Mouse (Mus musculus) liver, embryonic 14.5 days (tissue): Measurements from ENCODE around the gene Kyat1. TPM values are rescaled to one million over a fixed set of nuclear protein-coding genes. Genes with fewer than 3 reads are reported as not detected.

Experiments
- ATAC-seq: fragments of 200-750 bp; cut with Nextera tagmentation; 2 replicates; pipeline ENCODE4 v1.8.0; 2017; ENCODE audit warnings: moderate number of reproducible peaks, mild to moderate bottlenecking, moderate library complexity; ENCODE audit not compliant: insufficient read depth
- DNase-seq, 3 experiments: peaks; one replicate each; pipeline ENCODE4 v3.0.0-alpha.2; 2012 to 2013; ENCODE audit warnings: low read depth in 3 of 3, low spot score in 3 of 3
- H3K27ac ChIP-seq: fragments of 300-500 bp; sonication (generic); 2 replicates; pipeline ENCODE4 v1.5.1; 2014; ENCODE audit warnings: moderate library complexity, mild to moderate bottlenecking, control low read depth, inconsistent platforms
- H3K27me3 ChIP-seq: fragments of 300-500 bp; sonication (generic); 2 replicates; pipeline ENCODE4 v1.6.1; 2014; ENCODE audit warnings: mild to moderate bottlenecking, low read length, moderate library complexity; ENCODE audit not compliant: control insufficient read depth, insufficient read depth
- H3K36me3 ChIP-seq: fragments of 300-500 bp; sonication (generic); replicated peaks from 2 replicates; pipeline ENCODE4 v1.6.1; 2014; ENCODE audit warnings: low read depth; ENCODE audit not compliant: control insufficient read depth, insufficient read depth
- H3K4me1 ChIP-seq, 2 experiments: fragments of 200-500 bp in 1 of 2; fragments of 300-500 bp in 1 of 2; sonication (generic) in 1 of 2; replicated peaks; 2 replicates each; pipeline ENCODE4 v1.6.1; 2012 to 2014; ENCODE audit warnings: antibody characterized with exemption in 1 of 2, inconsistent platforms in 1 of 2, low read length in 1 of 2; ENCODE audit not compliant: control insufficient read depth in 2 of 2, insufficient read depth in 2 of 2
- H3K4me2 ChIP-seq: fragments of 300-500 bp; sonication (generic); 2 replicates; pipeline ENCODE4 v1.6.1; 2014; ENCODE audit warnings: low read depth, mild to moderate bottlenecking, control low read depth, moderate library complexity
- H3K4me3 ChIP-seq, 2 experiments: fragments of 200-500 bp in 1 of 2; fragments of 300-500 bp in 1 of 2; sonication (generic) in 1 of 2; 2 replicates each; pipeline ENCODE4 v1.5.1; 2012 to 2014; ENCODE audit warnings: low read depth in 2 of 2, low read length in 2 of 2, mild to moderate bottlenecking in 2 of 2, control low read depth in 1 of 2, inconsistent platforms in 1 of 2, moderate library complexity in 1 of 2; ENCODE audit not compliant: insufficient read depth in 1 of 2
- H3K9ac ChIP-seq: fragments of 300-500 bp; sonication (generic); replicated peaks from 2 replicates; pipeline ENCODE4 v1.6.1; 2014; ENCODE audit warnings: mild to moderate bottlenecking, control low read depth, moderate library complexity
- H3K9me3 ChIP-seq: fragments of 300-500 bp; sonication (generic); 2 replicates; pipeline ENCODE4 v1.6.1; 2016; ENCODE audit warnings: low read length, mixed read lengths; ENCODE audit not compliant: control insufficient read depth
- CTCF ChIP-seq: IDR thresholded peaks from 2 replicates; pipeline ENCODE4 v1.5.1; 2016; ENCODE audit warnings: antibody characterized with exemption, low read depth, control low read depth
- EP300 ChIP-seq: IDR thresholded peaks from 2 replicates; pipeline ENCODE4 v1.6.1; 2016; ENCODE audit warnings: antibody characterized with exemption, low read depth
- WGBS: fragments of 180-500 bp; shearing (Covaris S2); extraction: QIAGEN DNeasy Blood & Tissue Kit; methylation state at CpG from one replicate; pipeline ENCODE4 v1.1.7; 2014; ENCODE audit not compliant: insufficient replicate concordance; 5-methylcytosine and 5-hydroxymethylcytosine counted together
- polyA plus RNA-seq, 2 experiments: library from polyadenylated mRNA; depleted of rRNA in 1 of 2; stranded (reverse) in 1 of 2; unstranded in 1 of 2; fragments of >200 nt; fragmentation: Nextera tagmentation in 1 of 2; extraction: Ambion mirVana in 1 of 2; gene quantifications; 2 replicates each; pipeline versions ENCODE4 v1.2.1 to v1.2.3; 2012 to 2014

Gene Kyat1
- polyA plus RNA-seq, 2 experiments: 9.5 to 14.3 TPM

GRCm38 (mm10) chr2:30207886-30208285, 2.2 kb upstream of the Kyat1 start:
- H3K9ac ChIP-seq: no peak overlapping the region

DNA sequence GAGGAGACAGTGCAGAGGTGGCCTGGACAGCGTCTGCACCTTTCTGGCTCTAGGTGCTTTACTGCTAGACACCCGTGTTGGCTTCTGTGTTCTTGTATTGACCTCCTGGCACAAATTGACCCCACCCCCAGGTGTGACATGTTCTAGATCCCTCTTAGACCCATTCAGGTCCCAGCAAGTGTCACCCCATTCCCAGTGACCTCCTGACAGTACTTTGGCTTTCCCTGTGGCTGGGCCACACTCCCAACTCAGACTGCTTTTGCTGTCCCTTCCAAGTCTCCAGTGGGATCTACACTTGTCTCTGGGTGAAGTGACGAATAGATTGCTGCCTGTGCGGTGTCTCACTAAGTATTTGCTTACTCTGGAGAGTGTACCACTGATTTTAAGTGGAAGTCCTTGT, 1.8 kb upstream of the Kyat1 start:
- no peak for ATAC-seq
- no peak overlapping the region for H3K4me3 ChIP-seq

More at GRCm38 (mm10) chr2:30207886-30208285, 2.2 kb upstream of the Kyat1 start:
- no peak for ATAC-seq
- H3K27ac ChIP-seq: no peak overlapping the region
- H3K36me3 ChIP-seq: no peaks in the 10 kb centered on the region
- WGBS: 66% methylated on average over 5 of the region's 5 CpGs
- no peak for DNase-seq
- H3K4me1 ChIP-seq: peaks cover 3 to 16% of the 10 kb centered on the region in 2 experiments; a peak in 3 of 4 replicates
- H3K4me3 ChIP-seq: no peak overlapping the region
- H3K27me3 ChIP-seq: no peaks in the 10 kb centered on the region
- H3K9me3 ChIP-seq: no peaks in the 10 kb centered on the region
- TF ChIP-seq CTCF: no peak
- no peak for TF ChIP-seq EP300
- H3K4me2 ChIP-seq: no peak overlapping the region

DNA sequence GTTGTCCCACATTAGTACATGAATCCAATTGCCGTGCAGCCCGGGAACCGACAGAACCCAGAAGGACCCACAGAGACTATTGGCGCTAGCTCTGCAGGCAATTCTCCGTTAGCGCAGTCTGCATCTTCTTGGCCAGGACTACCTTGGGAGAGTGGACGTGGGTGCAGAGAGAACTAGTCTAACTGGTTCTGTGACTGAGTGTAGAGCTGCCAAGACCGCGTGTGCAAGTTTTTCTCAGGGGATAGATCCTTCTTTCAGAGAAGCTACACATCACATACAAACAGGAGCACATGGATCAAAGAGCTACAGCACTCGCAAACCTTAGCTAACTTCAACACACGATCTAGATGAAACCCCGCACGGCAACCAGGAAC, 405 bp downstream of the Kyat1 start:
- H3K4me3 ChIP-seq: peak overlapping the region; percentile 81
- peak overlapping the region; percentile 98 for H3K4me2 ChIP-seq
- H3K4me1 ChIP-seq: peaks cover 3 to 18% of the 10 kb centered on the region in 2 experiments; a peak in 3 of 4 replicates
- H3K9me3 ChIP-seq: no peaks in the 10 kb centered on the region
- ATAC-seq: peak; percentile 47
- no peak for TF ChIP-seq EP300
- TF ChIP-seq CTCF: no peak
- peak overlapping the region; percentile 60 for H3K27ac ChIP-seq
- no peak for DNase-seq
- no peaks in the 10 kb centered on the region for H3K36me3 ChIP-seq
- WGBS: 2% methylated on average over 13 of the region's 13 CpGs
- no peaks in the 10 kb centered on the region for H3K27me3 ChIP-seq
- peak overlapping the region; percentile 74 for H3K9ac ChIP-seq

More for the DNA sequence above, 1.8 kb upstream of the Kyat1 start:
- TF ChIP-seq CTCF (no peak), EP300 (no peak)
- H3K36me3 ChIP-seq: no peaks in the 10 kb centered on the region
- peaks cover 3 to 13% of the 10 kb centered on the region in 2 experiments; a peak in 3 of 4 replicates for H3K4me1 ChIP-seq
- no peak overlapping the region for H3K27ac ChIP-seq
- no peaks in the 10 kb centered on the region for H3K27me3 ChIP-seq
- H3K4me2 ChIP-seq: no peak overlapping the region
- no peaks in the 10 kb centered on the region for H3K9me3 ChIP-seq
- 68% methylated on average over 4 of the region's 4 CpGs for WGBS
- no peak overlapping the region for H3K9ac ChIP-seq
- no peak for DNase-seq

GRCm38 (mm10) chr2:30203439-30203838, 2.2 kb downstream of the Kyat1 start:
- 63% methylated on average over 7 of the region's 7 CpGs for WGBS
- no peak for ATAC-seq
- Histone ChIP-seq H3K27me3 (no peaks in the 10 kb centered on the region), H3K36me3 (no peaks in the 10 kb centered on the region), H3K9ac (no peak overlapping the region), H3K4me3 (no peak overlapping the region), H3K4me2 (no peak overlapping the region), H3K9me3 (no peaks in the 10 kb centered on the region), H3K27ac (no peak overlapping the region), H3K4me1 (peaks cover 3 to 24% of the 10 kb centered on the region in 2 experiments; a peak in 3 of 4 replicates)
- peak; percentile 84 for TF ChIP-seq CTCF
- no peak for TF ChIP-seq EP300
- peak; percentile 45 to 52 (median 52) for DNase-seq

GRCm38 (mm10) chr2:30200388-30200925, 5.2 kb downstream of the Kyat1 start:
- TF ChIP-seq CTCF: no peak
- no peak for TF ChIP-seq EP300
- no peak for ATAC-seq
- Histone ChIP-seq H3K4me3 (no peak overlapping the region), H3K9me3 (no peaks in the 10 kb centered on the region), H3K27ac (no peak overlapping the region; the same call in 1 of the 2 replicates), H3K27me3 (no peaks in the 10 kb centered on the region), H3K4me1 (peaks cover 3 to 23% of the 10 kb centered on the region in 2 experiments; a peak in 3 of 4 replicates), H3K9ac (no peak overlapping the region), H3K36me3 (no peaks in the 10 kb centered on the region), H3K4me2 (0 out of 2 replicates have a peak overlapping the region, but pooled peaks have one; percentile 11)
- 67% methylated on average over 5 of the region's 5 CpGs for WGBS
- DNase-seq: no peak
